Mouse (Mus musculus) left cerebral cortex, adult 2 months (tissue): ENCODE data around the gene Coro1c. TPM values are rescaled to one million over a fixed set of nuclear protein-coding genes. Genes with fewer than 3 reads are reported as not detected.

Experiments
- DNase-seq, 2 experiments: peaks; one replicate each; pipeline ENCODE4 v3.0.0; 2021 to 2022; ENCODE audit warnings: low spot score in 2 of 2, mixed read lengths in 1 of 2; ENCODE audit errors: extremely low spot score in 1 of 2
- H3K27ac ChIP-seq: fragments of 200-600 bp; 2 replicates; pipeline ENCODE4 v1.8.1; 2022
- H3K4me3 ChIP-seq: fragments of 200-600 bp; 2 replicates; pipeline ENCODE4 v1.8.1; 2022
- CTCF ChIP-seq: fragments of 200-600 bp; IDR thresholded peaks from 2 replicates; pipeline ENCODE4 v1.8.1; 2022; ENCODE audit warnings: antibody characterized with exemption, mild to moderate bottlenecking, moderate library complexity
- intact Hi-C: fragments of 180-260 bp; cut with DNase I; formaldehyde crosslinking; loops from one replicate; pipeline ENCODE4 v1.15.1; 2025
- total RNA-seq, 2 experiments: library from RNA; stranded (reverse); gene quantifications; 2 replicates each; pipeline ENCODE4 v1.2.3; 2021

Gene Coro1c
- total RNA-seq, 2 experiments from 2014 or later, result 77.9 to 84.3 TPM

DNA sequence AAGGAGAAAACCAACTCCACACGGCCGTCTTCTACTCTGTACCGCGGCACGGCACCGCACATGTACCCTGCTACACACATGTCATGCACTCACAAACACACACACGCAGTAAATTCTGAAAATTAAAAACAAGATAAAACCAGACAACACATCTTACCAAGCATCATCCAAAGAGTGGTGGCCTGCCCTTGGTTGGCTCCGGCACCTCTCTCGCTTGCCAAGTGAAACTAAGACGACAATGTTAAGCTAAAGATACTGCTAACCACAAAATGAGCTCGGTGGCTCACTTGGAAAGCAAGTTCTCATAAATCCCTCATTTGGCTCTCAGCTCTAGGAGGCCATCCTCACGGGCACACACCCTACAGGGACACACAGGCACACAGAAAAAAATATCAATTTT is 9.0 kb downstream of the Coro1c start:
- intact Hi-C loops, result no loop called here
- DNase-seq, result no peak
- Histone ChIP-seq H3K27ac (no peak overlapping the region), H3K4me3 (no peak overlapping the region)
- no peak for TF ChIP-seq CTCF

DNA sequence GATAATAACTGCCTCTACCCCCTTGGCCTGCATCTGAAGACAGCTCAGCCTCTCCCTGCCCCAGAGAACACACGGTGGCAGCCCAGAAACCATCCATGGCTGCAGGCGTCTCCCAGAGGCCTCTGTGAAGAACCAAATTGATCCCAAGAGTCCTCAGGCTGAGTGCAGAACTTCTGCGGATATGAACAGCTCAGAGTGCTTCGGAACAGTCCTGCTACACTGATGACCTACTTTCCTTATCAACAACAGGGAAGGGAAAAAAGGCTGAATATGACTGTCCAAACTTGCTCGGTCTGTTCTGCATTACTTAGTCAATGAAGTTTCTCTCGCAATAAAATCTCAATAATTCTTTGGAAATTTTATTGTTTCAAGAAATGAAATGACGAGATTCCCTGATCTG is 16.6 kb downstream of the Coro1c start:
- no peak for TF ChIP-seq CTCF
- DNase-seq, result no peak
- intact Hi-C loops, result no loop called here
- Histone ChIP-seq H3K27ac (no peak overlapping the region), H3K4me3 (no peak overlapping the region)

DNA sequence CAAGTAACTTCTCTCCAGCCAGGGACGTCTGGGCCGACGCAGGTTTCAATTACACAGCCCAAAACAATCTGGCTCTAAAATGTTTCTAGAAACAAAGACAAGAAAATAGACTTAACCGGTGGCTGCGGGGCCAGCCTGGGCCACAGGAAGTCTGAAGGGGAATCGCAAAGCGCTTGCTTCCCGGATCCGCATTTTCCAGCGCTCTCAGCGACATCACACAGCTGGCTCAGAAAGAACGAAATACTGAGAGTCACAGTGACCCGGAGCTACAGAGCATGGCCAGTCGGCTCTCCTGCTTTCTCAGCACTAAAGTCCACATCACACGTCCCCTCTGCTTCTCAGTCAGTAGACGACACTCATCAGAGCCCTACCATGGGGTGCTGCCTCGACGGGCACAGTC is 17.7 kb downstream of the Coro1c start:
- intact Hi-C loops, result no loop called here
- TF ChIP-seq CTCF, result no peak
- H3K27ac ChIP-seq, result no peak overlapping the region
- H3K4me3 ChIP-seq, result no peak overlapping the region
- DNase-seq, result no peak

DNA sequence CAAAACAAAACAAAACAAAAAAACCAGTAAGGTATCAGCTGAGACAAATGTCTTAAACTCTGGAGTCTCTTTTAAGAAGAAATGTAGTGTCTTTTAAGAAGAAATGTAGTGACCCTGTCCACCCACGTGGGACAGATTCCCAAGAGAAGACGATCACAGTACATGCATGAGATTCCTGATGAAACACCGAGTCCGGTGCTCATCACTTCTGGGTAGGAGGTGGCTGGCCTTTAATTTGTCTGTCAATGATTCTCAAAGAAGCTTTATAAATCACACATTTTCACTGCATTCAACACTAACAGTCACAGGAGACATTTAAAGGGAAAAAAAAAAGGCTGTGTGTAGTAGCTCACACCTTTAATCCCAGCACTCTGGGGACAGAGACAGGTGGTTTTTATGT is 18.6 kb downstream of the Coro1c start:
- intact Hi-C loops, result no loop called here
- no peak for TF ChIP-seq CTCF
- H3K27ac ChIP-seq, result no peak overlapping the region
- DNase-seq, result no peak
- H3K4me3 ChIP-seq, result no peak overlapping the region

DNA sequence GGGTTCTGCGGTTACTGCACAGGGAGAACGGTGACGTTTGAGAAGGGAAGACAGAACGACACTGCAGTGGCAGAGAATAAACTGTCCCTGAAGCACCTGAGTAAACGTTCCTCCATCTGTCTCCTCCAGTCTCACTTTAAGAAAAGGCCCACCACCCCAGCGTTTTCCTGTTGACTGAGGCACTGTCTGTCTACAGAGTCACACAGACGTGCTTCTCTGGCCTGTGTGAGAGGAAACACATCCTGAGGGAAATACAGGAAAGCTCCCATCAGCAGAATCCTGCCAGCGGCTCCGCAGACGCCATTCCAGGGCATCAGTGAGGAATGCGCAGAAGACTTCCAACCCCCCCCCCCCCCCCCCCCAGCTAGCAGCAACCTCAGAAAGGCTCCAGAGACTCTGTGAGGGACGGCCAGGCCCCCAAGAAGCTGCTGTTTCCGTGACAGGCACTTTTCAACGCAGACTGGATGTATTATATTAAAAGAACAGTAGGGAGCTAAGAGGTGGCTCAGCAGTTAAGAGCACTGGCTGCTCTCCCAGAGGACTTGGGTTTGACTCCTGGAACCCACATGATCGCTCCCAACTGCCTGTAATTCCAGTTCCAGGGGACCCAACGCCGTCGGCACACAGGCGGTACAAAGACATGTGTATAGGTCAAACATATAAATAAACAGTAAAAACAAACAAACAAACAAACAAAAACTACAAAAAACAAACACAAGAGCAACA is 19.2 kb downstream of the Coro1c start:
- DNase-seq, result no peak
- intact Hi-C loops, result no loop called here
- no peak for TF ChIP-seq CTCF
- peak overlapping the region; percentile 10; the same call in 1 of the 2 replicates for H3K27ac ChIP-seq
- no peak overlapping the region for H3K4me3 ChIP-seq

DNA sequence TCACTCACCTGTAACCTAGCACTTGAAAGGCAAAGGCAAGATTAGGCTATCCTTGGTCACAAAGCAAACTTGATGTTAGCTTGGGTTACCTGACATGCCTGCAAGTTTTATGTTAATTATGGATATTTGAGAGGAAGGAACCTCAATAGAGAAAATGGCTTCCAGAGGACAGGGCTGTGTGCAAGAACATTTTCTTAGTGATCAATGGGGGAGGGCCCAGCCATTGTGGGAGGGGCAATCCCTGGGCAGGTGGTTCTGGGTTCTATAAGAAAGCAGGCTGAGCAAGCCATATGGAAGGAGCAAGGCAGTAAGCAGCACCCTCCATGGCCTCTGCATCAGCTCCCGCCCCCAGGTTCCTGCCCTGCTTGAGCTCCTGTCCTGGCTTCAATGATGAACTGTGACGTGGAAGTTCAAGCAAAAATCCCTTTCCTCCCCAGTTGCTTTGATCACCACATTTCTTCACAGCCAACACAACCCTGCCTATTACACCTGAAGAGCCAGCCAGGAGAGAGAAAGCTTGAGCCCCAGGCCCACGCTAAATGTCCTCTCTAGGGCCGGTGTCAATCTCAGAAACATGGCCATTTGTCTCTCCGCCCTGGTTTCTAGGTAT is 20.3 kb downstream of the Coro1c start:
- no peak overlapping the region for H3K4me3 ChIP-seq
- TF ChIP-seq CTCF, result no peak
- no peak for DNase-seq
- H3K27ac ChIP-seq, result no peak overlapping the region
- intact Hi-C loops, result no loop called here

DNA sequence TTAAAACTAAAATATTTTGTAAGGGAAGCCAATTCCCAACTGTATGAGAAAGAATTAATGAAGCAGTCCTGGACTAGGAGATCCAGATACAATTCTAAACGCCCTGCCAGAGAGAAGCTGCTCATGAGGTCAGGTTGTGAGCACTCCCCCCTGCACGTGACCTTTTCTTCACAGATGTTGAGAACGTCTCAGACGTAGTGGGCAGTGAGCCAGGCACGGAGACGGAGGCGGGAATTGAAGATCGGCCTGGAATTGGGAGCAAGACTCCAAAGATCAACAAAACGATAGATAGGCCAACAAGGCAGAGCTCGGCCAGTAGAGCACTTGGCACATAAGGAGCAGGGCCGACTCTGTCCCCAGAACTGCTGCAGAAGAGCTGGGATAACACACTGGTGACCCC is 21.4 kb downstream of the Coro1c start:
- no peak for DNase-seq
- H3K4me3 ChIP-seq, result no peak overlapping the region
- no peak for TF ChIP-seq CTCF
- H3K27ac ChIP-seq, result no peak overlapping the region
- intact Hi-C loops, result no loop called here

DNA sequence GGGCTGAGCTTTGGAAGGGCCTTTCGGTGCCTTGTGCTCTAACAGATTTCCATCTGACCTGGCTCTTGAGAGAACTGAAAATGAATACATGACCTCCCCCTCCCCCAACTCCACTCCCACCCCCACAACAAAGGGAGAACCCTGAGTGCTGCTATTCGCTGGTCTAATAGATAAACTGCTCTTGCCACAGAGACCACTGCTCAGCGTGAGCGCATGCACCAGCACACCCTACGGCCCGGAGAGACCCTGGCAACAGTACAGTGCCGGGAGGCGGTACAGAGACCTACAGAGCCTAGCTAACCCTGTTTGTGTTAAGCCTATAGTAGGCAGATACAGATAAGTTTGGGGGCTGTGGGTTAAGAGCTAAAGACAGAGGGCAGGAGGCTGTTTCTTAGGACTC is 22.9 kb downstream of the Coro1c start:
- H3K4me3 ChIP-seq, result no peak overlapping the region
- intact Hi-C loops, result no loop called here
- no peak overlapping the region for H3K27ac ChIP-seq
- DNase-seq, result no peak
- TF ChIP-seq CTCF, result no peak

DNA sequence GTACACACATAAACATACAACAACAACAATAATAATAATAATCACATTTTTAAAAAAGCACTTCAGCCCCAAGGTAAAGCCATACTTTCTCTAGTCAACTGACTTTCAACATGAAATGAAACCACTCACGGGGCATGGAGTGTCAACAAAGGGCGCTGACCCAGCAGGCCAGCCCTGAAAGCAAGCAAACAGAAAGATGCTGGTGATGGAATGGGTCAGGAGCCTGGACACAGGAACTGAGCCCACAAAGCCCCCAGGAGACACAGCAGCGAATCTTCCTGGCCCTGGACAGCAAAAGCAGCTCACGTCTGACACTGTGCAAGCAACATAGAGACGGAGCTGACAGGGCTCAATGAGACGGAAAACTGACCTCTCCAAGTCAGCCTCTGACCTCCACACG is 23.8 kb downstream of the Coro1c start:
- no peak for DNase-seq
- Histone ChIP-seq H3K4me3 (no peak overlapping the region), H3K27ac (no peak overlapping the region)
- no peak for TF ChIP-seq CTCF
- intact Hi-C loops, result no loop called here

DNA sequence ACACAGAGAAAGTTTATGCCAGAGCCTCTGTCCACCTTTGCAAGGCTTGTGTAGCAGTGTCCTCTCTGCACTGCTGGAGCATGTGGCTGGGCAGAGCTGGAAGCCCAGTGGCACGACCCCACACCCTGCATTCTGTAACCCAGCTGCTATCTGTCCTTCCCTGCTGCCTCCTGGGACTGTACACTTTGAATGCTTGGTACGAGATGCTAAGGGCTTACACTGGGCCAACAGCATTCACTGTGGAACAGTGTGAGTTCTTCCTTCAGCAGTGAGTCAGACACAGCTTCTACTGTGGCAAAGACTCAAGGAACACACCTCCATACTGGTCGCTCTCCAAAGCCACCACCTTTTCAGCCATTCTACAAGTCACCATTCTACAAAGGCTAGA is 25.2 kb downstream of the Coro1c start:
- peak in 1 of 2 experiments; percentile 26 for DNase-seq
- Histone ChIP-seq H3K4me3 (no peak overlapping the region), H3K27ac (no peak overlapping the region; the same call in 1 of the 2 replicates)
- no peak for TF ChIP-seq CTCF
- intact Hi-C loops, result no loop called here

DNA sequence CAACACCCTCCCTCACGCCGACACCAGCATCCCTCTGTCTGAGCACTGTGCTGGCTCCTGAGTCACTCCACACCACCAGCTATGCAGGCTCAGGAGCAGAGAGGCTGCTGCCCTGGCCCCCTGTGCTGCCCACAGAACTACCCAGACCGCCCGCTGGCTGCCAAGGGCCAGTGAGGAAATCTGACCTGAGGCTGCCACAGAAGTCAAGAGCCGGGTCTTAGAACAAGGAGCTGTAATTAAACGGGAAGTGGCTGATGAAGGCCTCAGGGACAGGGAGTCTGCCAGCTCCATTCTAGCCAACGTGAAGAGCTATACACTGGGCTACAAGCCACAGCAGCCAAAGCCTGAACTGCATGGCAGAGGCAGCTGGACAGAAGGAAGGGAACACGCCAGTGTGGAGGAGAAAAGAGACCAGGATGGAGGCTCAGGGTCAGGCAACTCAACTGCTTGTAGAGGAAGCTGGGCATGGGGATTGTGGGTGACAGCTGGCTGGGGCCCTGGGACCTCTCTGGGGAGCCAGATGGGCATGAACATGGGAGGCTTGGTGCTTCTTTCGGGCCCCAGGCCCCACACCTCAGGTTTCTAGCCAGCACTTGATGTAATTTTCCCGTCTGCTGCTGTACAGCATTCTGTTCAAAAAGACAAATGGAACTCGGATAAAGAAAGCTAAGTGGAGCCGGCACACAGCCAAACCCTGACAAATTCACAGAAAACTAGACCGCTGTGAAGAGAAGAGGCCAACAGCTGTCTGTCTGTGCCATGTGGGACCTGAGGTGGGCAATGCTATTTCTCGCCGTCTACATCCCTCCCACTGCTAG is 25.8 kb downstream of the Coro1c start:
- Histone ChIP-seq H3K4me3 (no peak overlapping the region), H3K27ac (peak overlapping the region; percentile 64)
- no peak for DNase-seq
- intact Hi-C loops, result no loop called here
- TF ChIP-seq CTCF, result no peak

DNA sequence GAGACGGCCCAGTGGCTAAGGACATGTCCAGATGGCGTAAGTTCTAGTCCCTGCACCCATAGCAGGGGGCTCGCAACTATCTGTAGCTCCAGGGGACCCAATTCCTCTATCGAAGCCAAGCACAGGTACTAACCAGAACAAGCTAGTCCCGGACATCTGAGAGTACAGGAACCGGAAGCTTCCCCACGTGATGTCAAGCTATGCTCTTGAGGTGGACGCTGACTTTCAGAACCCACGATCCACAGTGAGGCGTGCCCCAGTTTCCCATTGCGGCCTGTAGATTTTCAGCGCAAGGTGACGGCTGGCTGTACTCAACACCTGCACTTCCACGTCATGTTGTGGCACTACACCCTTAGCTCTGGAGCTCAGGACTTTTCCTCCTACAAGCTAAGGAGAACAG is 27.4 kb downstream of the Coro1c start:
- DNase-seq, result no peak
- no peak for TF ChIP-seq CTCF
- intact Hi-C loops, result no loop called here
- no peak overlapping the region for H3K4me3 ChIP-seq
- no peak overlapping the region for H3K27ac ChIP-seq
